In the genomic region with DNA sequence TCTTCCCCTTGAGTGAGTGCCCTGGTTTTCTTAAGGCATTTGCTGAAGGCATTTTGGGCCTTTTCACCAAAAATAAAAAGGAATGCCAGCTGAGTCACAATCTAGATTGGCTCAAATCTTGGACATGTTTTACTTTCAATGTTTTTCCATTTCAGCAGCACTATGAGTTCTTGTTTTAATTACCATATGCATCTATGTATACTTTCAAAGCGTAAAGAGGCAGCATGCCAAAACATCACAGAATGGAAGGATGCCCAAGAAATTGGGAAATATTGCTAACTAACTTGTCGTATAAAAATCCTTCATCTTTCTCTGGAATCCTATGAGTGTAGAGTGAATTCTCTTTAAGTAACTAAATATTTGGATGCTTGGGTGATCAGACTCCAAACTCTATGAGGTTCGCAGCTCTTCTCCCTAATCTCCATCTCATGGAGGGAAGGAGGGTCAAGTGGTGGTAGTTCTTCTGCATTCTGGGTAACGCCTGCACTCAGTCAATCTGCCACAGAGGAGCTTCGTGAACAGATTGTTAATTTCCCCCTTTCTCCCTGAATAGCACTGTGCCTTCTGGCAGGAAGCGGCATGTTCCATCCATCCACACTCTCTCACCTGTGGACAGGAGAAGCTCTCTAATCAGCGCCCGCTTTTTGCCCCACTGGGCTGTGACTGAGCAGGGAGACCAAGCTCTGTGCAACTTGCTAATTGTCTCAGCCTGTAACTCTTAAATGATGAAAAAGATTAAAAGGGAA, we compare ENCODE assay signal across 14 mouse cellular contexts.
DNase-seq lines count a peak whose midpoint lies in the region; ATAC-seq lines count a peak whose summit lies in the region.
"Had no signal": no experiment of that assay in that cellular context is flagged by ENCODE, and none has a peak within 500 bp of the region (broad histone marks: within the 10 kb centered on the region; RNA-seq: fewer than 3 reads in every experiment).

No protein-coding gene starts in this region.

- peak; percentile 86 for ATAC-seq in forebrain, embryonic 14.5 days
- ATAC-seq in forebrain, embryonic 12.5 days (ENCODE audit: low FRiP score), result no peak
- no peak for ATAC-seq in hindbrain, embryonic 11.5 days (ENCODE audit: low FRiP score)
- ATAC-seq: intestine, postnatal 0 days had no signal

- no peaks in the 10 kb centered on the region for H3K36me3 ChIP-seq in forebrain, embryonic 14.5 days (ENCODE audit: control insufficient read depth, insufficient read depth, low read length)
- no peaks in the 10 kb centered on the region for H3K36me3 ChIP-seq in forebrain, embryonic 12.5 days (replicated peaks)
- no peaks in the 10 kb centered on the region for H3K36me3 ChIP-seq in hindbrain, embryonic 11.5 days (ENCODE audit: control insufficient read depth, insufficient read depth, low read length)
- H3K36me3 ChIP-seq: heart, embryonic 12.5 days had no signal

- H3K4me2 ChIP-seq in forebrain, embryonic 14.5 days (ENCODE audit: low read length), result no peak overlapping the region
- H3K4me2 ChIP-seq in forebrain, embryonic 12.5 days, result no peak overlapping the region
- H3K4me2 ChIP-seq in hindbrain, embryonic 11.5 days (replicated peaks; ENCODE audit: low read depth, low read length), result no peak overlapping the region
- H3K4me2 ChIP-seq: heart, embryonic 12.5 days; liver, embryonic 11.5 days had no signal

- H3K27me3 ChIP-seq in forebrain, embryonic 14.5 days (replicated peaks; ENCODE audit: control insufficient read depth, insufficient read depth, low read length), result no peaks in the 10 kb centered on the region
- H3K27me3 ChIP-seq in forebrain, embryonic 12.5 days, result no peaks in the 10 kb centered on the region
- no peaks in the 10 kb centered on the region for H3K27me3 ChIP-seq in hindbrain, embryonic 11.5 days (ENCODE audit: control insufficient read depth, insufficient read depth, low read length)
- H3K27me3 ChIP-seq: heart, embryonic 12.5 days had no signal

- peak; percentile 70 for DNase-seq in forebrain, embryonic 14.5 days (ENCODE audit: low spot score)
- peak; percentile 63 for DNase-seq in right cerebral cortex, adult 18-20 months
- DNase-seq in right cerebral cortex, postnatal 14 days, result no peak
- DNase-seq in cerebellum, postnatal 36 days, result peak; percentile 35 to 44
- no peak for DNase-seq in urinary bladder, adult 18-20 months (ENCODE audit: low spot score in 2 of 2)
- no peak for DNase-seq in hindbrain, embryonic 11.5 days (ENCODE audit: low spot score)
- no peak for DNase-seq in urinary bladder, postnatal 10 days (ENCODE audit: low spot score)
- DNase-seq: gastrocnemius, postnatal 25 days; kidney, postnatal 14 days had no signal

- no peak overlapping the region for H3K9ac ChIP-seq in forebrain, embryonic 14.5 days (ENCODE audit: low read length)
- H3K9ac ChIP-seq in forebrain, embryonic 12.5 days, result no peak overlapping the region
- H3K9ac ChIP-seq in hindbrain, embryonic 11.5 days (ENCODE audit: low read depth, low read length), result no peak overlapping the region
- H3K9ac ChIP-seq: heart, embryonic 12.5 days had no signal

- H3K9me3 ChIP-seq in forebrain, embryonic 14.5 days (replicated peaks; ENCODE audit: control insufficient read depth, low read length), result no peaks in the 10 kb centered on the region
- no peaks in the 10 kb centered on the region for H3K9me3 ChIP-seq in forebrain, embryonic 12.5 days
- H3K9me3 ChIP-seq in hindbrain, embryonic 11.5 days (ENCODE audit: control insufficient read depth, low read length), result no peaks in the 10 kb centered on the region
- H3K9me3 ChIP-seq: heart, embryonic 12.5 days had no signal

- WGBS in forebrain, embryonic 14.5 days, result 43% methylated on average over 8 of the region's 8 CpGs
- WGBS in forebrain, embryonic 12.5 days, result 77% methylated on average over 8 of the region's 8 CpGs
- 88% methylated on average over 8 of the region's 8 CpGs for WGBS in hindbrain, embryonic 11.5 days

- no peak overlapping the region for H3K4me3 ChIP-seq in forebrain, embryonic 14.5 days (ENCODE audit: low read depth, low read length)
- no peak overlapping the region for H3K4me3 ChIP-seq in forebrain, embryonic 12.5 days (replicated peaks)
- H3K4me3 ChIP-seq in hindbrain, embryonic 11.5 days (ENCODE audit: low read depth, low read length), result no peak overlapping the region
- H3K4me3 ChIP-seq: erythroblast, embryonic 14.5 days; heart, embryonic 12.5 days had no signal

- peaks cover 5% of the 10 kb centered on the region for H3K4me1 ChIP-seq in forebrain, embryonic 14.5 days (ENCODE audit: control insufficient read depth, insufficient read depth, low read length)
- H3K4me1 ChIP-seq in forebrain, embryonic 12.5 days, result no peaks in the 10 kb centered on the region
- no peaks in the 10 kb centered on the region for H3K4me1 ChIP-seq in hindbrain, embryonic 11.5 days (replicated peaks; ENCODE audit: control insufficient read depth, insufficient read depth, low read length)
- H3K4me1 ChIP-seq: heart, embryonic 12.5 days had no signal

- no peak overlapping the region for H3K27ac ChIP-seq in forebrain, embryonic 14.5 days (ENCODE audit: low read depth, low read length)
- H3K27ac ChIP-seq in forebrain, embryonic 12.5 days, result no peak overlapping the region
- no peak overlapping the region for H3K27ac ChIP-seq in hindbrain, embryonic 11.5 days (ENCODE audit: low read depth, low read length)

Comparison
In these comparisons a context has a peak if more than half of its experiments do, and no peak if none do; other contexts are left out.
1. DNase-seq: peak in forebrain, embryonic 14.5 days (single experiment), right cerebral cortex, adult 18-20 months (single experiment) and cerebellum, postnatal 36 days (2 of 2); none in right cerebral cortex, postnatal 14 days (single experiment), urinary bladder, adult 18-20 months (0 of 2), hindbrain, embryonic 11.5 days (single experiment) and urinary bladder, postnatal 10 days (single experiment).